Mouse (Mus musculus): ENCODE results near the gene Gm37419.

- no peak for TF ChIP-seq CTCF (IDR thresholded peaks at IDR 0.05; ENCODE audit: low read depth)
- TF ChIP-seq EP300 (IDR thresholded peaks at IDR 0.05; ENCODE audit: low read depth), result peak; percentile 86
Measured at GRCm38 (mm10) chr16:23988466-23989208, at the start of gene Gm37419, which contains the start of gene Bcl6.
